Mouse (Mus musculus) kidney, postnatal 25 days (tissue): ENCODE measurements around the gene Tbcc.

Experiments
- DNase-seq, 2 experiments: peaks; one replicate each; pipeline ENCODE4 v3.0.0; 2021; ENCODE audit warnings: mixed read lengths in 2 of 2

Gene Tbcc

DNA sequence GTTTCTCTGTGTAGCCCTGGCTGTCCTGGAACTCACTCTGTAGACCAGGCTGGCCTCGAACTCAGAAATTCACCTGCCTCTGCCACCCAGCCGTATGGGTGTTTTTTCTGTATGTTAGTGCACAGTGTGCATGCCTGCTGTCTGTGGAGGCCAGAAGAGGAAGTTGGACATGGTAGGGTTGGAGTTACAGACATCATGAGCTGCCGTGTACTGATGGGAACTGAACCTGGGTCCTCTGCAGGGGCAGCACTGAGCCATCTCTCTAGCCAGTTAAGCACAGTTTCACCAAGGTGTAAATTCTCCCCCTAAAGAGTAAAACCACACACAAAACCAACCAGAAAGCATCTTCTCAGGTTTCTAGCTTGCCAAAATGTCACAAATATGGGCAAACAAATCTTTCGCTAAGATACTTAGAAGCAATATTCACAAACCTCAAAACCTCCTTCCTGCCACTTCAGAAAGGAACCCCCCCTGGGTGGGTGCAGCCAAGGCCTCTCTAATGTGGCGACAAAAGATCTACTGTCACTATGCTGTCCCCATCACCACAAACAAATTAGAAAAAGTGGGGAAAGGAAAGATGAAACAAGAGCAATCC, 20.2 kb upstream of the Tbcc start:
- no peak for DNase-seq

DNA sequence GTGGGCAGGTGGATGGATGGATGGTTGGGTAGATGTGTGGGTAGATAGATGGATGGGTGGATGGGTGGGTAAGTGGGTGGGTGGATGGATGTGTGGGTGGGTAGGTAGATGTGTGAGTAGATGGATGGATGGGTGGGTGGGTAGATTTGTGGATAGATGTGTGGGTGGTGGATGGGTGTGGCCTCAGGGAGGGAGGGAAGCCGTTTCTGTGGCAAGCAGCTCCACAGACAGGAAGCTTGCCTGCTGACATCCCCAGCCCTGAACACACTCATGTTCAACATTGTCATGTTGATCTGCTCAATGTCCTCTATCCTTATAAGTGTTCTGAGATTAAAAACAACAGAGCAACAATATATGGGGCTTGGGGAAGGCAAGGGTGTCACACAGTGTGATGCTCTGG, 19.6 kb upstream of the Tbcc start:
- no peak for DNase-seq

DNA sequence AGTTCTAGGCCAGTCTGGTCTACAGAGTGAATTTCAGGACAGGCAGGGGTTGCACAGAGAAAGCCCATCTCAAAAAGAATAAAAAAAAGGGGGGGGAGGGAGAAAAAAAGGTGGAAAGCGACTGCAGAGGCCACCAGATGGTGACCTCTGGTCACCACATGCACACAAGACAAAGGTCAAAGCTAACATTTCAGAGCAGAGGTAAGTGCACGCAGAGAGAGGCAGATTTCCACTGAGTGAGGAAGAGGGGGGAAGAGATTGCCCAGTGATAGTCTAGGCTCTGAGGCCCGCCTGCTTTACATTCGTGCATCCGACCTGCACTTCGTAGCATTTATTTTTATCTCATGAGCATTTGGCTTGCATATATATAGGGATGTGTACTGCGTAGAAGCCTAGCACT, 17.7 kb upstream of the Tbcc start:
- DNase-seq = peak in 1 of 2 experiments; percentile 25

DNA sequence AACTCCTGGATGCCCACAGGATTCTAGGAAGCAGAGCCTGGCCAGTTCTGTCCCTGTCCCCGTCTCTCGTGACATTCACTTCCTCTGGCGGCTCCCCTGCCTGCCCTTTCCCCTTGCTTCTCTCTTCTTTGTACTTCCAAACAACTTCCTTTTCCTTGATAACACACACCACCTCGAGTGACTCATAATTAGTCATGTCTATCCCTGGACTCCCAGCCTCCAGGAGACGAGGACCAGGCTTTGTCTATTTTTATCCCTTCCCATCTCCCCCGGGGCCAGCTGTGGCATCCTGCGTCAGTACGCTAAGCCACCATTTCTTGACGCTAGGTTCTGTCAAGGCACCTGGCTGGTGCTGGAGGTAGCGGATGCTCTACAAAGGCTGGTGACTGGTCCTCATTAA, 16.4 kb upstream of the Tbcc start:
- DNase-seq = peak; percentile 48 to 73

DNA sequence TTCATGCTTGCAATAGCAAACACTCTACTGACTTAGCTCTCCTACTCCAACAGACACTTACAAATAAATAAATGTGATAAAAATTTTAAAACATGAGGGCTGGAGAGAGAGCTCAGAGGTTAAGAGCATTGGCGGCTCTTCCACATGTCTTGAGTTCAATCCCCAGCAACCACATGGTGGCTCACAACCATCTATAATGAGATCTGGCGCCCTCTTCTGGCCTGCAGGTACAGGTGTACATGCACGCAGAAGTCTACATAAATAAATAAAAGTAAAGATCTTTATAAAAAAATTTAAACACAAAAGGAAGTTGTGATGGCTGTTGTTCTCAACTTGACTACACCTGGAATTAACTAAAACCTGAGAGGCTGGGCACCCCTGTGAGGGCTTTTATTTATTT, 14.9 kb upstream of the Tbcc start:
- DNase-seq = peak in 1 of 2 experiments; percentile 32

DNA sequence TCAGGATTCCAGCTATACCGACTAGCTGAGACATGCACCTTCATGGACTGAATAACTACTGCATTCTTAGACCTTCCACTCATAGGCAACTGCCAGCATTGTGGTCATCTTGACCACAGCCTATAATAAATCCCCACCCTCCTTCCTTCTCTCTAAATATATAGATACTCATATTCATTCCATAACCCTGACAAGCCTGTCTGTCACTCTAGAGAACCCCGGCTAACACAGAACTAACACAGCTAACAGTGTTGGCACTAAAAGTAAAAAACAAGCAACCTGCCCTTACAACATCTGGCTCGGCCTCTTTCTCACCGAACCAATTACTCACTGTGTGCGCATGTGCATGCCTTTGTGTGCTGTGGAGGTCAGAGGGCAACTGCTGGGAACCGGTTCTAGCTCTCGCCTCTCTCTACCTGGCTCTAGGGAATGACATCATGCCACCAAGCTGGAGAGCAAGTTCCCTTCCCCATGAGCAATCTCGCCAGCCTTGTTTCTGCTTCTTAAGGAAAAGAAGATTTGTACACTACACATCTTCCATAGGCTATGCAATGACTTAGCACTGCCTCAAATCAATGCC, 14.0 kb upstream of the Tbcc start:
- DNase-seq = peak; percentile 59 to 79

DNA sequence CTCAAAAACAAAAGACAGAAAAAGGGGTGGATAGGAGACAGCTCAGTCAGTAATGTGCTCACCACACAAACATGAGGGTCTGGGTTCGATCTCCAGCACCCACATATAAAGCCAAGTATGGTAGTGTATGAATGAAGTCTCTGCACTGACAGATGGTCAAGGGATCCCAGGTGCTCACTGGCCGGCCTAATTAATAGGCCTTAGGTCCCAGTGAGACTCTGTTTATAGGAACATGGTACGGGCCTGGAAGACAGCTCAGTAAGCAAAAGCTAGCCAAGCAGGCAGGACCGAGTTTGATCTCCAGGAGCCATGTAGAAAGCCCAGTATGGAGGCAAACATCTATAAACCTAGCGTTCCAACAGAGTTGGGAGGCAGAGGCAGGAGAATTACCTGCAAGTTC, 13.4 kb upstream of the Tbcc start:
- no peak for DNase-seq

DNA sequence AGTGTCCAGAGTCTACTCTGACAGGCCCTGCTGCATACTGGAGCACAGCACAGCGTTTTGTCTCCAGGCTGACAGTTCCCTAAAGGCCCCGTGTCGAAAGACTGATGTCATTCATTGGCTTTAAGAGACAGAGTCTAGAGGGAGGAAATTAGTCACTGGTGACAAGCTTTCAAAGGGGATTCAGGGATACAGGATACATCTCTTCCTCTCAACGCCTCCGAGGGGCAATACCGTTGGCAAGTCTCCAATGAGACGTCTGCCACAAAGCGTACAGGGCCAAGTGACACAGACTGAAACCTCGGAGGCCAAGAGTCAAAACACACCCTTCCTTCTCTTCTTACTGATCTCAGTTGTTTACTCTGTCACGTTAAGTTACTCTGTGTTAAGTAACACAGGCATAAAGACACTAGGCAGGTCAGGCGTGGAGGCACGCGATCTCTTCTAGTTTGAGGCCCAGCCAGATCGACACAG, 10.6 kb upstream of the Tbcc start:
- peak; percentile 57 to 85 for DNase-seq

DNA sequence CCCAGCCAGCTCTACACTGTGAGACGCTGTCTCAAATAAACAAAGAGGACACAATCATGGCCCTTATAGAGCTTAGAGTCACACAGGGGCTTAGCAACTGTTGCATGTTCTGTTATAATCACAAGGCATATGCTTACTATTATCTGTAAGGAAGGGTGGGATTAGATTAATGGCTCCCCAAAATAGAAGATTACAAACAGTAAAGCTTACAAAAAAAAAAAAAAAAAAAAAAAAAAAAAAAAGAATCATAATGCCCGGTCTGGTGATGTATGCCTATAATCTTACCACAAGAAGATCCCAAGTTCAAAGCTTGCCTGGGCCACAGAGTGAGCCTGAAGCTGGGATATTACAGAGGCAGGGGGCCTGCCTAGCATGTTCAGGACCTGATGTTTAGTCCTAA, 10.2 kb upstream of the Tbcc start:
- no peak for DNase-seq

DNA sequence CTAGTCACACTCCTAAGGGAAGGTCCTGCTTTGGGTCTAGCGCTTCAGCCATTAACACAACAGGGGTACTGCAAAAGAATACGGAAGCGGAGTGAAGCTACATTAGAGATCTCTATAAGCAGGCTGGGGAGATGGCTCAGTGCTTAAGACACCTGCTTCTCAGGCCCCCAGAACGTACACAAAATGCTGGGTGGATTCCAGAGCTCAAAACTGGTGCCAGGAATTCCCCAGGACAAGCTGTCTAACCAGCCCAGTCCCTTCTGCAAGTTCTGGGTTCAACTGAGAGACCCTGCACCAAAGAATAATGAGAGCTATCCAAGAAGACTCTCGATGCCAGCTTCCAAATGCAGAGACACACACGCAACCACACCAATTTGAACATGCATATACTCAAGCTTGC, 8.8 kb upstream of the Tbcc start:
- no peak for DNase-seq

DNA sequence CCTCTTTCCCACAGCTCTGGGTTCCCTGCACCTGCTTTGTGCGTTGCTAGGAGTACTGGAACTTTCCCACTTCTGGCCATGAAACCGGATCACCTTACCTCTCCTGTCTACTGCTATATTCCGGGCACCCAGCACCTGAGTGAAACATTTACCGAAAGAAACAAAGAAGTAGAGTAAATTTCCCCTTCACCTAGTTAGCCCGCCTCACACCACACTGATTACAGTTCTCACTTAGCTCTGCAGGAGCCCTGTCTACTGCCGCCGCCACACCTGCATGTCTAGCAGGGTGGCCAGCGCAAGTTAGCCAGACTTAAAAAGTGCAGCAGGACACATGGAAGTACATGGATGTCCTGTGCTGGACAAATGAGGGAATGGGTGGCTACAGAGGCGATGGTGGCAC, 7.4 kb upstream of the Tbcc start:
- no peak for DNase-seq

DNA sequence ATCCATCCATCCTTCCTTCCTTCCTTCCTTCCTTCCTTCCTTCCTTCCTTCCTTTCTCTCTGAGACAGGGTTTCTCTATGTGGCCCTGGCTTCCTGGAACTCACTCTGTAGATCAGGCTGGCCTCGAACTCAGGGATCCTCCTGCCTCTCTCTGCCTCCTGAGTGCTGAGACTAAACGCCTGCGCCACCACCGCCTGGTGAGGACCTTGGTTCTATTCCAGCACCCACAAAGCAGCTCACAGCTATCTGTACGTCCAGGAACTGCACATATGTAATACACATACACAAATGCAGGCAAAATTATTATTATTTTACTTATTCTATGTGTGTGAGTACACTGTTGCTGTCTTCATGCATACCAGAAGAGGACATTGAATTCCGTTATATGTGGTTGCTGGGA, 5.7 kb upstream of the Tbcc start:
- DNase-seq = no peak

DNA sequence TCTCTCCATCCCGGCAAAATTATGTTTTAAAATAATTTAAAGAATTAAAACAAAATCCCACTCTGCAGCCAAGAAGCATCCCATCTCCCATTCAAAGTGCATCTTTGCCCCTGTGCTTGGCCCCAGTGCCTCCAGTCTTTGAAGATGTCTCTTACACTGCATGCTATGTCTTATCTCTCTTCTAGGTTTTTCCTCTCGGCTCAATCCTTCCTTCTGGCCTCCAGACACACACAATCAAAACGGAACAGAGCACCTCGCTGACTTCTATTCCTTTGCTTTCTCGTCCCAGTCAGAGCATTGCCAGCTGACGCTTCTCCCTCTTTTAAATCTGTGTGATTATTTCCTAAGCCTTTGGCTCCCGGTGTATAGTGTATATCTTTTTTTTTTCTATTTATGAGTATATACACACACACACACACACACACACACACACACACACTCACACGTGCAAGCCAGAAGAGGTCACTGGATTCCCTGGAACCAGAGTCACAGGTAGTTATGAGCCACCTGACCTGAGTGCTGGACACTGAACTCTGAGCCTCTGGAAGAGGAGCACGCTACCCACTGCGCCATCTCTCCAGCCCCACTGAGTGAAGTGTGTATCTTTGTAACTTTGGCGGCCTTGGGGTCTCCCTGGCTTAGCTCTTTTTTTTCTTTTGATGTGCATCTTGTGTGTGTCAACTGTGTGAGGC, 5.1 kb upstream of the Tbcc start:
- no peak for DNase-seq

DNA sequence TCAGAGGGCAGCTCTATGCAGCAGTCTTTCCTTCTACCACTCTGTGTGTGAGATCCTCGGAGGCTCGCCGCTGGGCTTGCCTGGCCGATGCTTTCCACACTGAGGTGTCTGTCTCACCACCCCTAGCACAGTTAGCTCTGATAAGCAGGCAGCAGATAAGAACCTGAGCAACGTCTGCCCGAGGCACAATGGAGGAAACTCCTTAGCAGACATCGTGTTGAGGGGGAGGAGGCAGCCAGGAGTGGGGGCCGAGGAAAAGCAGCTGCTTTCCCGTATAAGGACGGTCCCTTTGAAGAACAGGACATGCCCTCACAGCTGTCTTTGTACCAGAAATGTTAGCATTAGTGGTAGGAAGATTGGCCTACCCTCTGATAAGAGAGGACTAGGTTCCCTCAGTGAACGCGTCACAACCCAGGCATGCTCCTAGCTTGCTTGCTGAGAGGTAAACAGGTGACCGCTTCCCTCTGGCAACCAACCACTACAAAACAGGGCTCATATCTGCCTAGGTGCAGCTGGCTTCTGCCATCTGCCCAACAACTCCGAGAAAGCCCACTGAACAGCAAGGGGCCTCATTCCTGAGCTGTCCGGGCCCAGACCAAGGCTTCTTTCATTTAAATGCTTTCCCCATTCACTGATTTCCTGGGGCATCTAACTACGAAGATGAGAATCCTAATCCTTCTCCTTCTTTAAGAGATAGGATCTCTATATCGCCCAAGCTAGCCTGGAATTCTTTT, 4.4 kb upstream of the Tbcc start:
- no peak for DNase-seq

DNA sequence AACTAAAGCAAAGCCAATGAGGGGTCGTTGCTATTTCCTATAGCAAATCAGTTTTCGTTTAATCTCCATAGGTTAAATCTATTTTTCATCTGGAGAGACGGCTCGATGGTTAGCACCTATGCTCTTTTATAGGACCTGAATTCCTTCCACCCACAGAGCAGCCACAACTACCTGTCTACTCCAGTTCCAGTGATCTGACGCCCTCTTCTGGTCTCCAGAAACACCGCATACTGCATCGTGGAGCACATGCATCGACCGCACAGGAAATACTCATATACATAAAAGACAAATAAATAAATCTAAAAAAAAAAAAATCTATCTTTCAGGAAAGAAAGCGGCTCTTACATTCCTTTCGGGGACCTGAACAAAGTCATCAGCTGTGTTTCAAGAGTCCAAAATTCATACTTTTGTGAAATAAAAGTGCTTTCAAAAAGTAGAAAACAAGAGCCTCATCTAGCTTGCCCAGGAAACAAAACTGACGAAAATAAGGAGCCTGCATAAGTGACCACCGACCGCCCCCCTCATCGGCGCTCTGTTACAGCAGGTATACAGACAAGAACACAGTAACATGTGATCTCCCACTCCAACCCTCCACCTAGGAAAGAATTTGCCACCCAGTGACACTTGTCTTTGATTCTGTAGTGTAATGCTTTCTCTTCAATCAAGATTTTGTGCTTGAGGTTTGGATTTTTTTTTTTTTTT, 1.8 kb upstream of the Tbcc start:
- DNase-seq = peak; percentile 60 to 74

DNA sequence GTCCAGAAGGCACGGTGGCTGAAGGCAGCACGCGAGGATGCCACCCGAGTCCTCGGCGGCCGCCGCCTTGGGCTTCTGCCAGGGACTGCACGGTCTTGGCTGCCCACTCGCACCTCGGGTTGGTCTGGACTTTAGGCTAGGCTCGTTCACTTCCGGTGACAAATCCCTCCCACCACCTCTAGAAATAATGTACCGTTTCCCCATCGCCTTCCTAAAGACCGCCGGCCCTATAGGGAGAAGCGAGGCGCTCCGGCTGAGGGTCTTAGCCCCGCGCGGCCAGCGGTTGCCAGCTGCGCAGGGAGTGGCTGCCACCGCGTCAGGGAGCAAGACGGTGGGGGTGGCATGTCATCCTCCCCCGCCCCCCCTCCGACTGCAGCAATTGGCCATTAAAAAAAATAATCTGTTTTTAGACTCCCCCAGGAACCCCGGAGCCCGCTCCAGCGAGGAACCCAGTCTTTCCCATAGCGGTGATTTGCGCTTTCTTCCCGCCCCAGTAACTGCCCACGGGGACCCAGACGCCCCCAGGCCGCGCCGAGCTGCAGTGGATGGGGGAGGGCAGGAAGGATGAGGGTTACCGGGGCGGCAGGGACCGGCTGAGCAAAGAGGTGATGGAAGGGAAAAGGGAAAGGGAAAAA, 917 bp upstream of the Tbcc start:
- DNase-seq = peak; percentile 88 to 93

DNA sequence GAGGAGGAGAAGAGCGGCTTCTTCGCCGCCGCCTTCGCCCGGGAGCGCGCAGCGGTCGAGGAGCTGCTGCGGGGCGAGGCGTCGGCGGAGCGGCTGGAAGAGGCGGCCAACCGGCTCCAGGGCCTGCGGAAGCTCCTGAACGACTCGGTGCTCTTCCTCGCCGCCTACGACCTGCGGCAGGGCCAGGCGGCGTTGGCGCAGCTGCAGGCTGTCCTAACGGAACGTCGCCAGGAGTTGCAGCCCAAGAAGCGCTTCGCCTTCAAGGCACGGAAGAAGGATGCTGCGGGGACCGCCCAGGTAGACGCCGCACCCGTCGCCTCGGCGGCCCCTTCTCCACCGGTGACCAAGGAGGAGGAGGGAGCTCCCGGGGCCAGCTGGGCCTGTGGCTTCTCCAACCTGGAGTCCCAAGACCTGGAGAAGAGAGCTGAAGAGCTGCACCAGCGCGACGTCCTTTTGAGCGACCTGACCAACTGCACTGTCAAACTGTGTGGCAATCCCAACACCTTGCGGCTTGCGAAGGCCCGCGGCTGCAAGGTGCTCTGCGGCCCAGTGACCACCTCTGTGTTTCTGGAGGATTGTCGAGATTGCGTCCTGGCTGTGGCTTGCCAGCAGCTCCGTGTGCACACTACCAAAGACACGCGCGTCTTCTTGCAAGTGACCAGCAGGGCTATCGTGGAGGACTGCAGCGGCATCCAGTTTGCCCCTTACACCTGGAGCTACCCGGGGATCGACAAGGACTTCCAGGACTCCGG, 535 bp downstream of the Tbcc start:
- DNase-seq = peak; percentile 31 to 64

DNA sequence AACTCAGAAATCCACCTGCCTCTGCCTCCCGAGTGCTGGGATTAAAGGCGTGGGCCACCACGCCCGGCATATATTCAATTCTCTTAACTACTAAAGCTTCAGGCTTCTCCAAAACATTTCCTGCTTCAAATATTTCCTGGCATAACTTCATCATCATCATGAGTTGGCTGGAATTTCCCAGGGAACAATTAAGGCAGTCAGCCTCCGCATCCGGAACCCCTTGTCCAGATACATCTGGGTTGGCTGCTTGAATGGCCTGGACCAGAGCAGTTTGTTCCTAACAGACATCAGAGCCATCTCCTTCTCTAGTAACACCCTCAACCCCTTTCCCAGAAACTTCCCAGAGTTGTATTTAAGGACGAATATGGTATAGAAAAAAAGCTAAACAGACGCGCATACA, 4.9 kb downstream of the Tbcc start:
- peak; percentile 42 to 71 for DNase-seq

DNA sequence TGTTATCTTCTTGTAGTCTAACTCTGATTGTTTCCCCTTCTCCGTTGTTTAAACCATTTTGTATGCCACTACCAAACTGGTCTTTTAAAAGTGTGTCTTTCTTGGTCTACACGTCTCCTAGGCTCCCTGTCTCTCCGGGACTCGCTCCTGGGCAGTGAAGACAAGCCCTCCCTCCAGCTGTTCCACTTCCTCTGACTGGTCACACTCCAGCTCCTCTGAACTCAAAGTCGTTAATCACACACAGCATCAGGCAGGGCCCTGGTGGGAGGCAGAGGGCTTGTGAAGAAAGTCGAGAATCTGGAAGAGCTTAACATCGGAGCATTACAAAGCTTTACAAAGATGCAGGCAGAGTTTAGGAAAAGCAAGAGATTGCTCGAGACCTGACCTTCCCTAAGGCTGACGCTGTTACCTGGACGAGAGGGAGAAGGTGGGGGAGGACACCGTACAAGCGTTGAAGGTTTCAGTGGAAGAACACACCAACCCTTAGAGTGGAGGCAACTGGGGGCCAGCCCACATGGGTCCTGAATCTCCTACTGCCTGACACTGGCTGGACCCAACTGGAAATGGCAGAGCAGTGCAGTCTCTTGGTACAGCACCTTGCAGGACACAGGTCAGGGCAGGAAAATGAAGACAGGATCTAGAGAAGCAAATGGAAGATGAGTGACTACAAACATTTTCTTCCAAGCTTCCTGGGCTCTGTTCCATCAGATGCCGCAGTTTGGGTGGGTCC, 6.9 kb downstream of the Tbcc start:
- DNase-seq = peak; percentile 41 to 68

DNA sequence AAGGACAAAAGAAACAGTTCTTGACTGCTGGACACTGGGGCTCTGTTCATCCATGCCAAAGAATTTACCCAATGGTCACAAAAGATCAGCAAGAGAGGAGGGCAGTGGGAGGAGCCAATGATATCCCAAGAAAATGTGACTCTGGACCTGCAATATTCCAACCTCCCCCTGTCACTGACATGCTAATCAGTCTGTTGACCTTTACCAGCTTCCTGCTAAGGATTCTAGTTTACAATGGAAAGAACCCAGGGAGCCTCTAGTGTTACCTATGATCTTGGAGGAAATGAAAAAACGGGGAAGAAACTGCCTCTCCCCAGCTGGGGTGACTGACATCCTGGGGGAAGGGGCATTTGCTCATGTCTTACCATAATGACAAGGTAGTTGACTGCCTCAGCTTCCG, 10.5 kb downstream of the Tbcc start:
- DNase-seq = no peak

DNA sequence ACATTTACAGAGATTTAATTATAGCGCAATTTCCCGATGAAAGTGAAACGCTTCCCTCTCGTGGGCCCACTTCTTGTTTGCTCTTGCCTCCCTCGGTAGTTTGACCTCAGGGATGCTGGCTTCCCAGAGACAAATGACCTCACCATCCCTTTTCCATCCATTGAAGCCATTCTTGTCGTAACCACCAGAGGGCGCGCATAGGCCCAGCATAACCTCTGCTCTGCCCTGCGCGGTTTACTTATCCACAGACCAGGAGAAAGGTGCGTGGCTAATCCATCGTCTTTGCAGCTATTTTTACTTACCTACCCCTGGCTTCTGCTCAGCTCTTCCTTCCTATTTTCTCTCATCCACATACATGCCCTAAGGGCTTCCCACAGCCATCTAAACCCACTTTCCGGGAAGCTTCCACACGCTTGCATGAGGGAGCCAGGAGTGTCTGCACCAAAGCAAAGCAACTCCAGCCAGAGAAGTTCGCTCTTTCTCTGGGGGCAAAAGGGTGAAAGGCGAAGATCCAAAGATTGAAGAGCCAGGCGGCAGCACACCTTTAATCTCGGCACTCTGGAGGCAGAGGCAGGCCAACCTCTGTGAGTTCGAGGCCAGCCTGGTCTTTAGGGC, 13.5 kb downstream of the Tbcc start:
- DNase-seq = peak; percentile 83 to 88
